Mouse (Mus musculus): ENCODE data around the gene Adss. TPM values are rescaled to one million over a fixed set of nuclear protein-coding genes. Genes with fewer than 3 reads are reported as not detected.

Gene Adss
- total RNA-seq (2012; rRNA removed): 55.7 and 59.0 TPM in 2 replicates
- polyA plus RNA-seq (2012; ENCODE audit: insufficient read depth in 1 of 2, insufficient read length in 2 of 2, low read depth in 1 of 2, low replicate concordance in 2 of 2, missing spikeins in 1 of 2): 10 to 100 TPM in 1 of 2 experiments, not detected in 1; 62.6 TPM

DNA sequence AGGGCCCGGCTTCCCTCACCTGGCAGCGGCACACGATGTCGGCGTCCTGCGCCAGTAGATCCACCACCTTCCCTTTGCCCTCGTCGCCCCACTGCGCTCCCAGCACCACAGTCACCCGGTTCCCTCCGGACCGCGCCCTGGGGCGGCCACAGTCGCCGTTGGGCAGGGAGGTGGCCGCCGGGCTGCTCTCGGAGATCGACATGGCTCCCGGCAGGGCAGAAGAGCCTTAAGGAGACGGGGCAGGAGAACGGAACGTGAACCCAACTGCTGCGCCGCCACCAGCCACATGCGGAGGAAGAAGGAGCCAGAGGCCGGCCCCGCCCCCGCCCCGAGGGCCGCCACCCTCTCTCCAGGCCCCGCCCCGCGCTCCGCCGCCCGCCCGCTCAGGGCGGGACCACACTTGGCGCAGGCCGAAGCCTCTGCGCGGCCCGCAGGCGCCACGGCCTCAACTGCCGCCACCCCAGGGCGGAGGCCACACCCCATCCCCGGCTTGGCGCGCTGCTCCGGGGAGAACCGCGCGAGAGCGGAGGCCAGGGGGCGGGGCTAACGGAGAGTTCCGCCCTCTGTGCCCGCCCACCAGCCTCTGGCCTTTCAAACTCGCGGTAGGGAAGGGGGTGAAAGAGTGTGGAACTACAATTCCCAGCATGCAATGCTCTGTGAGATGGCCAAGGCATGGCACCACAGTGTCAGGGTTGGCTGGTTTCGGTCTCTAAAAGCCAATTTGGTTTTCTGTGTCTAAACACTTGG lies at the start of gene Adss:
Gene Adss, minus strand, starts transcription at position 319 of the 747 bp plus-strand sequence.
- no peaks in the 10 kb centered on the region for H3K9me3 ChIP-seq (replicated peaks; ENCODE audit: insufficient read depth, low read length)
- TF ChIP-seq UBTF (IDR thresholded peaks at IDR 0.05; ENCODE audit: borderline replicate concordance, insufficient read depth, low read depth, low read length) (0 out of 2 replicates have a peak, but pooled peaks have one; percentile 10), SIN3A (IDR thresholded peaks at IDR 0.05; ENCODE audit: low read length) (peak; percentile 86), MAZ (IDR thresholded peaks at IDR 0.05; ENCODE audit: low read depth, low read length) (peak; percentile 63; the same call in 1 of the 2 replicates), RCOR1 (IDR thresholded peaks at IDR 0.05; ENCODE audit: low read depth, low read length) (no peak), E2F4 (IDR thresholded peaks at IDR 0.05; ENCODE audit: borderline replicate concordance, low read depth, low read length) (peak; percentile 87), CHD1 (IDR thresholded peaks at IDR 0.05; ENCODE audit: low read depth, low read length) (no peak), MYB (IDR thresholded peaks at IDR 0.05; ENCODE audit: low read depth, low read length) (no peak), MAFK (IDR thresholded peaks at IDR 0.05; ENCODE audit: borderline replicate concordance, low read depth, low read length) (no peak), USF2 (IDR thresholded peaks at IDR 0.05; ENCODE audit: borderline replicate concordance in 1 of 2, insufficient read depth in 1 of 2, low read depth in 1 of 2, low read length in 2 of 2) (no peak), MAX (IDR thresholded peaks at IDR 0.05; ENCODE audit: low read length) (peak; percentile 39), NRF1 (IDR thresholded peaks at IDR 0.05; ENCODE audit: insufficient read depth, low read depth, low read length, poor library complexity, severe bottlenecking) (peak; percentile 68), BHLHE40 (IDR thresholded peaks at IDR 0.05; ENCODE audit: borderline replicate concordance, low read depth, low read length) (no peak), USF1 (IDR thresholded peaks at IDR 0.05; ENCODE audit: low read depth, low read length) (0 out of 2 replicates have a peak, but pooled peaks have one; percentile 11), ZC3H11A (IDR thresholded peaks at IDR 0.05; ENCODE audit: low read depth, low read length) (no peak), ZNF384 (IDR thresholded peaks at IDR 0.05; ENCODE audit: low read depth, low read length) (no peak), GATA1 (IDR thresholded peaks at IDR 0.05; ENCODE audit: low read depth, low read length) (0 out of 2 replicates have a peak, but pooled peaks have one; percentile 6), CHD2 (IDR thresholded peaks at IDR 0.05; ENCODE audit: low read length) (peak; percentile 86), MXI1 (IDR thresholded peaks at IDR 0.05; ENCODE audit: low read depth, low read length) (peak; percentile 93), JUND (IDR thresholded peaks at IDR 0.05; ENCODE audit: low read depth, low read length) (no peak), RAD21 (IDR thresholded peaks at IDR 0.05; ENCODE audit: low read depth, low read length) (no peak), TCF12 (IDR thresholded peaks at IDR 0.05; ENCODE audit: low read depth, low read length) (peak; percentile 10; the same call in 1 of the 2 replicates), POLR2AphosphoS5 (IDR thresholded peaks at IDR 0.05; ENCODE audit: borderline replicate concordance, low read depth, low read length) (no peak), HCFC1 (IDR thresholded peaks at IDR 0.05; ENCODE audit: low read depth, low read length) (peak; percentile 98), ETS1 (IDR thresholded peaks at IDR 0.05; ENCODE audit: low read depth, low read length) (no peak), ZMIZ1 (IDR thresholded peaks at IDR 0.05; ENCODE audit: low read depth, low read length) (peak; percentile 82), MEF2A (IDR thresholded peaks at IDR 0.05; ENCODE audit: extremely low read depth, insufficient replicate concordance, low read depth, low read length, poor library complexity, severe bottlenecking) (no peak), EP300 (IDR thresholded peaks at IDR 0.05; ENCODE audit: low read depth in 1 of 2, low read length in 2 of 2) (no peak), POLR2AphosphoS2 (IDR thresholded peaks at IDR 0.05; ENCODE audit: low read length) (peak; percentile 93), POLR2A (IDR thresholded peaks at IDR 0.05; ENCODE audit: control insufficient read depth in 1 of 2, insufficient read depth in 1 of 2, low read depth in 1 of 2, low read length in 2 of 2, poor library complexity in 1 of 2) (peak; percentile 82 to 88), CTCF (IDR thresholded peaks at IDR 0.05 in 2 of 3, conservative IDR thresholded peaks at IDR 0.05 in 1 of 3; ENCODE audit: control insufficient read depth in 1 of 3, insufficient read depth in 1 of 3, low read depth in 2 of 3, low read length in 3 of 3, poor library complexity in 1 of 3, severe bottlenecking in 1 of 3) (no peak), ZKSCAN1 (IDR thresholded peaks at IDR 0.05; ENCODE audit: low read depth, low read length) (no peak), MYC (IDR thresholded peaks at IDR 0.05; ENCODE audit: low read depth, low read length) (peak; percentile 87), TBP (IDR thresholded peaks at IDR 0.05; ENCODE audit: low read depth, low read length) (peak; percentile 77), KAT2A (conservative IDR thresholded peaks at IDR 0.05; ENCODE audit: low read depth, low read length) (peak; percentile 63; the same call in 1 of the 2 replicates), ELF1 (IDR thresholded peaks at IDR 0.05; ENCODE audit: low read depth, low read length) (peak; percentile 73)

More for the DNA sequence above, at the start of gene Adss:
- no peaks in the 10 kb centered on the region for H3K27me3 ChIP-seq (ENCODE audit: control insufficient read depth in 1 of 2, insufficient read depth in 2 of 2, low read length in 2 of 2)
- H3K9ac ChIP-seq (ENCODE audit: control insufficient read depth, low read depth, low read length, poor library complexity, severe bottlenecking): peak within 1 kb of the TSS; percentile 98
- peaks cover 8% of the 10 kb centered on the region in 2 experiments for H3K4me1 ChIP-seq (ENCODE audit: control insufficient read depth in 1 of 2, insufficient read depth in 2 of 2, low read length in 2 of 2)
- H3K27ac ChIP-seq (ENCODE audit: control insufficient read depth, low read depth, low read length): peak within 1 kb of the TSS; percentile 84
- peak within 1 kb of the TSS; percentile 74 to 87 for H3K4me3 ChIP-seq (ENCODE audit: control insufficient read depth in 1 of 2, insufficient read depth in 1 of 2, low read depth in 2 of 2, low read length in 2 of 2)
- peaks cover 1 to 29% of the 10 kb centered on the region in 2 experiments; a peak in 3 of 4 replicates for H3K36me3 ChIP-seq (ENCODE audit: control insufficient read depth in 1 of 2, insufficient read depth in 2 of 2, low read length in 2 of 2)
- peaks cover 42% of the 10 kb centered on the region for H3K79me2 ChIP-seq (ENCODE audit: control insufficient read depth, insufficient read depth, low read length, poor library complexity)
- DNase-seq (ENCODE audit: low read depth, low spot score): peak; percentile 98

All from MEL (cell line).